Mouse (Mus musculus): ENCODE measurements around the gene Cenpf. TPM values are rescaled to one million over a fixed set of nuclear protein-coding genes. Genes with fewer than 3 reads are reported as not detected.

Cenpf gene
- polyA plus RNA-seq (2016; fragmentation: Nextera tagmentation; extraction: Ambion mirVana), result 62.7 and 71.3 TPM in 2 replicates

DNA sequence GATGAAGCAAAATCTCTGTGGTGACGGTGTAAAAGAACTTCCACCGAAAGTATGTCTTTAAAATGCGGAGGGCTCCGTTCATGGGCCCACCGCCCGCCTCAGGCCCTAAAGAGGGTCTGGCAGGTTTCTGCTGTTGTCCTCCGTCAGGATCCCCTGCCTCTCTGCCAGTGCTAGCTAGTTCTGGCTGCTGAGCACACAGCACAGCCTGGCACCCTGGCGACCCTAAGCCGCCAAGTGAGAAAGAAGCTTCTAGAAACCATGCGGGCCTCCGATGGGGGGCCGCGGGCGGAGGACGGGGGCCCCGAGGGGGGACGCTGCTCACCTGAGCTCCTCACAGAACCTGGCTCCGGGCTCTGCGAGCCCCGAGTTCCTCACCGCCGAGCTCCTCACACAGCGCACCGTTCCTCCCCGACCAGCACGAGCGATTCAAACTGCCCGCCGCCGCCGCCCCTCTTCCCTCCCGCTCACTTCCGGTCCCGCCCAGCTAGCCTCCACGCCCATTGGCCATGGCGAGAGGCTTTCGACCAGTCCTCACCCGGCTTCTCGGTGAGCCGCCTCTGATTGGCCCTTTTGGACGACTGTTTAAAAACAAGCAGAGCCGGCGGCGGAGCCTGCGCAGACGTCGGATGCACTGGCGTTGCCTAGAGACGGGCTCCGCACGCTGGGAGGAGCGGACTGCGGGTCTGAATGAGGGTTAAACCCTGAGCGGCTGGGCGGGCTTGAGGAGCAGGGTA, at the start of gene Cenpf:
Gene Cenpf, minus strand, starts transcription at position 433 of the 734 bp plus-strand sequence.
- H3K4me3 ChIP-seq, result peak within 1 kb of the TSS; percentile 93
- peaks cover 31% of the 10 kb centered on the region for H3K36me3 ChIP-seq
- no peaks in the 10 kb centered on the region for H3K9me3 ChIP-seq
- no peaks in the 10 kb centered on the region for H3K27me3 ChIP-seq (ENCODE audit: insufficient read depth, poor library complexity, severe bottlenecking)
- peak within 1 kb of the TSS; percentile 91 for H3K27ac ChIP-seq
- WGBS, result under 1% methylated on average over 55 of the region's 55 CpGs
- peak; percentile 100 for DNase-seq (ENCODE audit: low spot score)
- H3K4me1 ChIP-seq, result peaks cover 37% of the 10 kb centered on the region

DNA sequence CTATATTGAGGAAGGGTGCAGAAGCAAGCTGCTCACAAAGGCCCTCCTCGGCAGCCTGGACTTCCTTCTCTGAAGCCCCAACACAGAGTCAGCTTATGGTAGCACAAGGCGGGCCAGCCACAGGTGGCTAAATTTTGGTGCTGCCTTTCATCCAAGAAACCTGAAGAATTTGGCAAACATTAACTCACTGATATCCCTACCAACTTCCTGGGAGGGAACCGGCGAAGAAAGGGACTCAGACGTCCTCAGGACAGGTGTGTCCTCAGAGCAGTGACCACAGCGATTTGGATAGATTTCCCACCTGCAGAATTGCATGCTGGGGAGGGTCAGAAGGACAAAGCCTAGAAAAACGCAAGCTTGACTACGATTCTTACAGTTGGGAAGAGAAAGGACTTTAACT, 44.3 kb upstream of the Cenpf start:
- Histone ChIP-seq H3K27ac (no peak overlapping the region), H3K9me3 (no peaks in the 10 kb centered on the region), H3K27me3 (ENCODE audit: insufficient read depth, poor library complexity, severe bottlenecking) (no peaks in the 10 kb centered on the region), H3K36me3 (0 out of 2 replicates have a peak, but pooled peaks cover 5% of the 10 kb centered on the region), H3K4me1 (peaks cover 43% of the 10 kb centered on the region), H3K4me3 (no peak overlapping the region)
- WGBS, result 75% methylated on average over 8 of the region's 8 CpGs
- no peak for DNase-seq (ENCODE audit: low spot score)

DNA sequence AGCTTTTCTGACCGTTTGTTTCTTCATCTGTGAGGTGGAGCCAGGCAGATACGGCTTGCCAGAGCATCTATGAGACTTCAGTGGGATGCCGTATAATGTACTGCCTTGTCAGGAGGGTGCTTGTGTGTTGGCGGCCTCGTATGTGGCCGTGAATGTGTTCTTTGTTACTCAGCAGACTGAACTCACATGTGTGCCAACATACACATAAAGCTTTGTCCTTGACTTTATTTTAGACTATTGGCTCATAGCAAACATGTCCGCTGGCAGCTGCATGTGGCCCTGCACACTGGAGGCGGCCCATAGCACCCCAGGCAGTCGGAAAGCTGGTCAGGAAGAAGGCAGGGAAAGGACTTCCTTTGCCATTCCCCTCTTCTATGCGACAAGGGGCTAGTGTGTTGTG, 43.8 kb upstream of the Cenpf start:
- 0 out of 2 replicates have a peak overlapping the region, but pooled peaks have one; percentile 24 for H3K27ac ChIP-seq
- no peaks in the 10 kb centered on the region for H3K9me3 ChIP-seq
- H3K4me3 ChIP-seq, result no peak overlapping the region
- 72% methylated on average over 10 of the region's 10 CpGs for WGBS
- no peak for DNase-seq (ENCODE audit: low spot score)
- H3K4me1 ChIP-seq, result peaks cover 48% of the 10 kb centered on the region
- 0 out of 2 replicates have a peak, but pooled peaks cover 5% of the 10 kb centered on the region for H3K36me3 ChIP-seq
- H3K27me3 ChIP-seq (ENCODE audit: insufficient read depth, poor library complexity, severe bottlenecking), result no peaks in the 10 kb centered on the region

DNA sequence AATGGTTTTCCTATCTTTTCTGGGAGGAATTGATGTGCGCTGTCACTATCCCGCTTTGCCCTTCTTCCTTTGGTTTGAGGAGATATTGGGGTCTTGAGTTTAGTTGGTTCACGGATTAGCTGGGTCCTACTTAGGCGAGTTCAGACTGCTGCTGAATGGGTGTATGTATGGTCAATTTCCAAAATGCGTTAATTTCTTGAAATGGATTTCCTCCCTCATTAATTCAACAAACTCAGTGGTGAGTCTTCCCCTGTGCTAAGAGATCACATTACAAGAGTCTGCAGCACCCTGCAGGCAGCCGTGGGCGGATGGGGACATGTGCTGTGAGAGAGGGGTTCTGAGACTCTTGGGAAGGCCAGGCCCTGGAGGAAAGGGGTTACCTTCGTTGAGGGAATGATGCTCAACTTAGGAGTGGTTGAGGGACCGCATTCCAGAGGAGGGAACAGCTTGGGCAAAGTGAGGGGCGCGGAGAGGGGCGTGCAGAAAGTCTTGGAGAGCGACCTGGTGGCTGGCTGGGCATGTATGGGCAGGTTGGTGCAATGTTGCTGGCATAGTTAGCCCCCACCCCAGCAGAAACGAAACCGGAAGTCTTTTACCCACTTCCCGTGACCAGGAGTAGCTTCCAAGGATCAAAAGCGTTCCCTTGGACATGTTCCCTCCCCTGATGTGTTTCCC, 41.4 kb upstream of the Cenpf start:
- Histone ChIP-seq H3K27me3 (ENCODE audit: insufficient read depth, poor library complexity, severe bottlenecking) (no peaks in the 10 kb centered on the region; the same call in 1 of the 2 replicates), H3K4me3 (peak overlapping the region; percentile 75), H3K27ac (peak overlapping the region; percentile 91), H3K9me3 (no peaks in the 10 kb centered on the region), H3K4me1 (peaks cover 55% of the 10 kb centered on the region), H3K36me3 (0 out of 2 replicates have a peak, but pooled peaks cover 5% of the 10 kb centered on the region)
- 8% methylated on average over 17 of the region's 17 CpGs for WGBS
- DNase-seq (ENCODE audit: low spot score), result peak; percentile 73

DNA sequence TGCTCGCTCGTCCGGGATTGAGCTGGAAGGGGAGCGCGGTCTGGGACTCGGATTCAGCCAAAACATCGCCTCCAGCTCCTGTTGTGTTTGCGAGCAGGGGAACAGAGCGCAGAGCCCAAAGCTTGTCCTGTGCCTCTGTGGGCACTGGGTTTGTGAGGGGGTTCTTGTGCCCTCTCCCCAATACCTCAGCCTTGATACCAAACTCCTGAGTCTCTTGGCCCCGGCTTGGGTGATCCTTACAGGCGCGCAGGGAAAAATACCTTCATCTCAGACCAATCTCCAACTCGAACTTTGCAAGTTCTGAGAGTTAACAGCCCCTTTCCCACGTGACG, 40.9 kb upstream of the Cenpf start:
- peaks cover 55% of the 10 kb centered on the region for H3K4me1 ChIP-seq
- no peak for DNase-seq (ENCODE audit: low spot score)
- no peaks in the 10 kb centered on the region; the same call in 1 of the 2 replicates for H3K27me3 ChIP-seq (ENCODE audit: insufficient read depth, poor library complexity, severe bottlenecking)

DNA sequence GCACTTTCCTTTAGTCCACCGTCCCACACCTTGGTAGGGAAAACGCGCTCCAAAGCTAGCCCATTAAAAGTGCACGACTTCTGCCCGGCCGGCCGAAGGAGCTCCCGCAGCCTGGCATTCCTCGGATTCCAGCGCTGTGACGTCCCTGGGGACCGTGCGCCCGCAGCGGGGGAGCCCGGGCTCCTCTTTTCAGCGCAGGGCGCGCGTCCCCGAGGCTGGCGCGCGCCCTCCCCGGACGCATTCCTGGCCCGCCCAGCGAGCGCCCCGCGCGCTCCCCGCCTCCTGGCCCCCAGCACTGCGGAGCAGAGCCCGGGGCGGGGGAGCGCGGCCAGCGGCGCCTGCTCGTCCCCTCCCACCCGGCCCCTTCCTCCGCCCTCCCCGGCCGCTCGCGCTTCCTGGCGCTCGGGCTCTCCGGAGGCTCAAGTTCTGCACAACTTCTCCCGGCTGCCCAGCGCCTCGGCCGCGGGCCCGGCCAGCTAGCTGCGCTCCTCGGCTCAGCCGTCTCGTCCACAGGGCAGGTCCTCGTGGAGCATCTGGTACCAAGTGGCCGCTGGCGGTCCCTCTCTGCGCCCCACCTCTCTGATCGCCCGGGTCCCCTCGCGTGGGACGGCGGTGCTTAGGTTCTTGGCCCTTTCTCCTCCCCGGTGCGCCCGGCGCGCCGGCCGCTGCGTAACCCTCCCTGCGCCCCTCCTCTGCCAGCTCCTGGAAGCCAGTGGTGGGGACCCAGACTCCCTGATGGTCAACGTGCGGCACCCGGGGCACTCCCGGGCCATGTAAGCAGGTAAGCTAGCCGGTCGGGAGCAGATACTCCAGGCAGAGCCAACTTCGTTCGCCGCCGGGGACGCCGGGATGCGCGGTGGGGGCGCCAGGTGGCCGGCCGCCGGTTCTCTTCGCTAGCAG, 40.2 kb upstream of the Cenpf start, which contains the start of gene Ptpn14:
Gene Ptpn14, plus strand, starts transcription at position 385 of the 900 bp plus-strand sequence.
- Histone ChIP-seq H3K27ac (peak within 1 kb of the TSS; percentile 91), H3K4me1 (peaks cover 55% of the 10 kb centered on the region), H3K9me3 (no peaks in the 10 kb centered on the region), H3K4me3 (peak within 1 kb of the TSS; percentile 75), H3K36me3 (no peaks in the 10 kb centered on the region), H3K27me3 (ENCODE audit: insufficient read depth, poor library complexity, severe bottlenecking) (no peaks in the 10 kb centered on the region; the same call in 1 of the 2 replicates)
- WGBS, result under 1% methylated on average over 93 of the region's 98 CpGs
- peak; percentile 92 for DNase-seq (ENCODE audit: low spot score)

More for the DNA sequence above, 40.9 kb upstream of the Cenpf start:
- 0 out of 2 replicates have a peak, but pooled peaks cover under 1% of the 10 kb centered on the region for H3K36me3 ChIP-seq
- peak overlapping the region; percentile 75 for H3K4me3 ChIP-seq
- no peaks in the 10 kb centered on the region for H3K9me3 ChIP-seq
- H3K27ac ChIP-seq, result peak overlapping the region; percentile 91
- under 1% methylated on average over 15 of the region's 15 CpGs for WGBS

DNA sequence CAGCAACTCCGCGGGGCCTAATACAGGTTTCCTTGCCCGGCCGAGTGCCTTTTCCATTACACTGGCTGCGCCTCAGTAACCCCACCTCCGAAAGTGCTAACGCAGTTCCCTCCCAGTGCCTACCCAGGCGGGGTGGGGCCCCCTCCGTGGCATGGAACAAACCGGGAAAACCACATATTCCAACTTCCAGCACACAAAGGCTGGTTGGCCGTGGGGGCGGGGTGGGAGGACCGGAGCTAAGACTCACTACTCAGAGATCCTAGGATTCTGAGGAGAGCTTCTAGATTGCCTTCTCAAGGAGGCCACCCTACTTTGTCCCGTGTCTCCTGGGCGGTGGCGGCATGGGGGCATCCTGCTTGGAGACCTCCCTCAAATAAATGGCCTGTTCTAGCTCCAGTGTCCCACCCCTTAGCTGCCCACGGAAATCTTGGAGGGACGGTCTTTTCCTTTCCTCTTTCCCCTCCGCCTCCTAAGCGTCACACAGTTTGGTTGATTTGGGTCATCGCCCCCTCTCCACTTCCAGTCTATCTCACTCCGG, 39.5 kb upstream of the Cenpf start:
- WGBS, result 2% methylated on average over 22 of the region's 22 CpGs

DNA sequence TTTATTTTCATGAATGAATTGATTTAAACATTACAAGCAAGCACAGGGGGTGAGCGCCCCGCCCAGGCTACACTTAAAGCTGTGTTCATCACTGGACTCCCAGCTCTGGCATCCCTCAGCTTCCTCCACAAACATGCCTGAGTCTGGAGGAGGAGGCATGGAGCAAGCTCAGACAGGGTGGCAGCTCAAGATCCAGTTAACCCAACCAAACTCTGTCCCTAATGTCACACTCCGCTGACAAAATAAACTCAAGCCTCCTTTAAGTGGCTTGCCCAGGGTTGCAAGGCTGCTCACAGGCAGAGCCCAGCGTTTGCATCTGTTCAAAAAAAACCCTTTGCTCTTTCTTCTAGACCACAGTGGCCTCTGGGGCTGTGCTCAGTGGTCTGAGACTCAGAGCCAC, 38.2 kb upstream of the Cenpf start:
- no peak for DNase-seq (ENCODE audit: low spot score)
- peak overlapping the region; percentile 91; the same call in 1 of the 2 replicates for H3K27ac ChIP-seq
- WGBS, result 74% methylated on average over 4 of the region's 4 CpGs
- H3K27me3 ChIP-seq (ENCODE audit: insufficient read depth, poor library complexity, severe bottlenecking), result no peaks in the 10 kb centered on the region; the same call in 1 of the 2 replicates
- H3K9me3 ChIP-seq, result no peaks in the 10 kb centered on the region
- no peak overlapping the region for H3K4me3 ChIP-seq
- peaks cover 41% of the 10 kb centered on the region for H3K4me1 ChIP-seq
- H3K36me3 ChIP-seq, result no peaks in the 10 kb centered on the region

More for the DNA sequence above, 39.5 kb upstream of the Cenpf start:
- Histone ChIP-seq H3K9me3 (no peaks in the 10 kb centered on the region), H3K4me3 (peak overlapping the region; percentile 75), H3K27ac (peak overlapping the region; percentile 91), H3K36me3 (no peaks in the 10 kb centered on the region), H3K4me1 (peaks cover 51% of the 10 kb centered on the region), H3K27me3 (ENCODE audit: insufficient read depth, poor library complexity, severe bottlenecking) (no peaks in the 10 kb centered on the region; the same call in 1 of the 2 replicates)
- peak; percentile 91 for DNase-seq (ENCODE audit: low spot score)

DNA sequence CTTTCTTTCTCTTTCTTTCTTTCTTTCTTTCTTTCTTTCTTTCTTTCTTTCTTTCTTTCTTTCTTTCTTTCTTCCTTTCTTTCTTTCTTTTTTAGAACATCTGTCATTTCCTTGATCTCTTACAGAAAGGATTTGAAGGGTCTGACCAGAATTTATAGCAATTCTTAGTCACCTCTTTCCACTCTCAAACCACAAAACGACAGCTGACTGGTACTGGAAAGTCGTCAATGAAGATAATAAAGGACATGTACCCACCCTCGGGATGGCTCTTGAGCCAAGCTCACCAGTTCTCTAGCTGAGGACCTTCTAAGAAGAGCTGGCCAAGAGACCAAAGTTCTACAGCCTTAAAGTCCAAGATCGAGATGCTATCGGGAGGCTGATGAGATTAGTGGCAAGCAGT, 30.7 kb upstream of the Cenpf start:
- WGBS, result 76% methylated on average over 5 of the region's 5 CpGs
- H3K27ac ChIP-seq, result no peak overlapping the region
- DNase-seq (ENCODE audit: low spot score), result no peak
- no peak overlapping the region for H3K4me3 ChIP-seq
- H3K27me3 ChIP-seq (ENCODE audit: insufficient read depth, poor library complexity, severe bottlenecking), result no peaks in the 10 kb centered on the region
- no peaks in the 10 kb centered on the region for H3K36me3 ChIP-seq
- no peaks in the 10 kb centered on the region for H3K9me3 ChIP-seq
- peaks cover 13% of the 10 kb centered on the region for H3K4me1 ChIP-seq

DNA sequence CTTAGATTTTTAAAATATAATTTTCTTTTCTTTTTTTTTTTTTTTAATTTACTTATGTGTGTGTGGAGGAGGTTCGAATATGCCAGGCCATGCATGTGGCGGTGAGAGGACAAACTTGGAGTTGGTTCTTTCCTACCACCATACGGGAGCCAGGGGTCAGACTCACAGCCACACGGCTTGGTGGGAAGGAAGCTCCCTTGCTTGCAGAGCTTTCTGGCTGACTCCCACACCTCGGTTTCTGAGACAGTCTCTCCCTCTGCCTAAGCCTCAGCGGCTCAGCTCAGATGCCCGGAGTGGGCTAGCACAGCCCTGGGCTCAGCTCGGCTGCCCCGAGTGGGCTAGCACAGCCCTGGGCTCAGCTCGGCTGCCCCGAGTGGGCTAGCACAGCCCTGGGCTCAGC, 29.7 kb upstream of the Cenpf start:
- 77% methylated on average over 11 of the region's 11 CpGs for WGBS

DNA sequence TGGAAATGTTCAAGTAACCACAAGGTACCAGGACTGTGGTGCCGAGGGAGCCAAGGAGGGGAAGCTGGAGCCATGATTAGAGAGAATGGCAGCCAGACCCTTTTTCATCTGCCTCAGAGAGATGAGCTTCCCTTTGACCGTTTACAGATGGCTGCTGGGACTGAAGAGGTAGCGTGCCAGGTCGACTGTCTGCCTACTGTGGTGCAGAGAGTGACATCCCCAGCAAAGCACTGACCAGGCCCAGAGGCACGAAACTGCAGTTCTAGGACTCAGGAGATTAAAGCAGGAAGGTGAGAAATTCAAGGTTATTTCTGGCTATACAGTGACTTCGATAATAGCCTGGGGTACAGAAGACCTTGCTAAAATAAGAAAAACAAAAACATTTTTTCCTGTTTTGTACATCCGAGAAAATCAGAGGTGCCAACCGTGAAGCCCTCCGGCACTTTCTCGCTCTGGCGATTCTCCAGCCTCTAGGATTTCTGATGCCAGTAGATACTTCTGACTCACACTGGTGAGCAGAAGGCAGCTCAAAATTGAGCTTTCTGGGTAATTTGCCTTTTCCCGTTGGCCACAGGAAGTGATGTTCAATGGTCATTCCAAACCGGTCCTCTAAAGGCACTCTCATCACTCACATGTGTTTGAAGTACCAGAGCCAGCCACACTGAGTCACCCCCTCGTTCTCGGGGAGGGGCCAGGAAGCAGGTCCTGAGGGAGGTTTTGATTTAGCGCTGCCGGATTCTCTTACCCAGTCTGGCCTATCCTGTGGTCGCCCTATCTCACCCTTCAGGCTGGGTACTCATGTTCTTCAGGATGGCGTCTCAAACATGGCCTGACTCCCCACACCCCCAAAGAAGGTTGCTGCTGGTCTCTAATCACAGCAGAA, 28.3 kb upstream of the Cenpf start:
- no peak for DNase-seq (ENCODE audit: low spot score)
- H3K4me1 ChIP-seq, result peaks cover 13% of the 10 kb centered on the region
- H3K4me3 ChIP-seq, result no peak overlapping the region
- no peaks in the 10 kb centered on the region for H3K27me3 ChIP-seq (ENCODE audit: insufficient read depth, poor library complexity, severe bottlenecking)
- no peak overlapping the region for H3K27ac ChIP-seq
- H3K9me3 ChIP-seq, result no peaks in the 10 kb centered on the region
- 52% methylated on average over 19 of the region's 19 CpGs for WGBS
- no peaks in the 10 kb centered on the region for H3K36me3 ChIP-seq

More for the DNA sequence above, 29.7 kb upstream of the Cenpf start:
- H3K9me3 ChIP-seq, result no peaks in the 10 kb centered on the region
- no peaks in the 10 kb centered on the region for H3K27me3 ChIP-seq (ENCODE audit: insufficient read depth, poor library complexity, severe bottlenecking)
- no peak for DNase-seq (ENCODE audit: low spot score)
- H3K4me1 ChIP-seq, result peaks cover 13% of the 10 kb centered on the region
- no peak overlapping the region for H3K27ac ChIP-seq
- H3K4me3 ChIP-seq, result no peak overlapping the region
- H3K36me3 ChIP-seq, result no peaks in the 10 kb centered on the region
